Mouse (Mus musculus) hindbrain, postnatal 0 days (tissue): ENCODE measurements around the gene Sorbs2. TPM values are rescaled to one million over a fixed set of nuclear protein-coding genes. Genes with fewer than 3 reads are reported as not detected.

Experiments used
- ATAC-seq: fragments of 200-750 bp; cut with Nextera tagmentation; 2 replicates; pipeline ENCODE4 v1.8.0; 2017; ENCODE audit warnings: mild to moderate bottlenecking, moderate TSS enrichment, moderate library complexity
- DNase-seq: peaks from one replicate; pipeline ENCODE4 v3.0.0-alpha.2; 2015; ENCODE audit warnings: low spot score
- H3K27ac ChIP-seq: fragments of 300-500 bp; sonication (generic); 2 replicates; pipeline ENCODE4 v1.5.1; 2014; ENCODE audit warnings: mild to moderate bottlenecking
- H3K27me3 ChIP-seq: fragments of 300-500 bp; sonication (generic); 2 replicates; pipeline ENCODE4 v1.6.1; 2014; ENCODE audit warnings: low read length, mixed read lengths; ENCODE audit not compliant: insufficient read depth
- H3K36me3 ChIP-seq: fragments of 300-500 bp; sonication (generic); 2 replicates; pipeline ENCODE4 v1.6.1; 2014; ENCODE audit warnings: low read length, mixed read lengths; ENCODE audit not compliant: insufficient read depth
- H3K4me1 ChIP-seq: fragments of 300-500 bp; sonication (generic); 2 replicates; pipeline ENCODE4 v1.6.1; 2014; ENCODE audit warnings: antibody characterized with exemption, low read length, mixed read lengths; ENCODE audit not compliant: insufficient read depth
- H3K4me2 ChIP-seq: fragments of 300-500 bp; sonication (generic); 2 replicates; pipeline ENCODE4 v1.6.1; 2014; ENCODE audit warnings: low read depth, mild to moderate bottlenecking, low read length, moderate library complexity, mixed read lengths
- H3K4me3 ChIP-seq: fragments of 300-500 bp; sonication (generic); 2 replicates; pipeline ENCODE4 v1.5.1; 2014; ENCODE audit warnings: low read length
- H3K9ac ChIP-seq: fragments of 300-500 bp; sonication (generic); replicated peaks from 2 replicates; pipeline ENCODE4 v1.6.1; 2014; ENCODE audit warnings: mild to moderate bottlenecking, low read length, moderate library complexity, mixed read lengths
- H3K9me3 ChIP-seq: fragments of 300-500 bp; sonication (generic); 2 replicates; pipeline ENCODE4 v1.6.1; 2016; ENCODE audit warnings: low read length, mixed read lengths
- CTCF ChIP-seq: IDR thresholded peaks from 2 replicates; pipeline ENCODE4 v1.5.1; 2016; ENCODE audit warnings: antibody characterized with exemption, control low read depth, low read depth
- WGBS: fragments of 180-500 bp; shearing (Covaris S2); extraction: QIAGEN DNeasy Blood & Tissue Kit; methylation state at CpG from one replicate; pipeline ENCODE4 v1.1.7; 2014; 5-methylcytosine and 5-hydroxymethylcytosine counted together
- polyA plus RNA-seq: library from polyadenylated mRNA; unstranded; fragments of >200 nt; fragmentation: Nextera tagmentation; extraction: Ambion mirVana; gene quantifications from 2 replicates; pipeline ENCODE4 v1.2.1, GENCODE M21; 2015
- total RNA-seq: library from RNA; depleted of rRNA; stranded (reverse); fragments of >200 nt; gene quantifications from 2 replicates; pipeline ENCODE4 v1.2.3, GENCODE M21; 2014

Gene Sorbs2
- total and polyA plus RNA-seq, 2 experiments from 2014 or later, result 37.8 to 65.6 TPM

- TF ChIP-seq CTCF, result no peak
- WGBS, result 70% methylated on average over 2 of the region's 2 CpGs
Observed at GRCm38 (mm10) chr8:45644651-45645050, 137.1 kb downstream of the Sorbs2 start.

GRCm38 (mm10) chr8:45649063-45649462 lies 141.5 kb downstream of the Sorbs2 start:
- TF ChIP-seq CTCF, result no peak
- WGBS, result 87% methylated on average over 7 of the region's 7 CpGs
- Histone ChIP-seq H3K9ac (no peak overlapping the region), H3K27ac (no peak overlapping the region), H3K9me3 (no peaks in the 10 kb centered on the region), H3K4me3 (no peak overlapping the region), H3K4me1 (no peaks in the 10 kb centered on the region), H3K4me2 (no peak overlapping the region), H3K36me3 (no peaks in the 10 kb centered on the region; the same call in 1 of the 2 replicates), H3K27me3 (no peaks in the 10 kb centered on the region)
- DNase-seq, result no peak
- no peak for ATAC-seq

More at GRCm38 (mm10) chr8:45644651-45645050, 137.1 kb downstream of the Sorbs2 start:
- Histone ChIP-seq H3K4me3 (no peak overlapping the region), H3K9ac (no peak overlapping the region), H3K4me2 (no peak overlapping the region), H3K27me3 (no peaks in the 10 kb centered on the region), H3K9me3 (no peaks in the 10 kb centered on the region), H3K27ac (no peak overlapping the region), H3K36me3 (no peaks in the 10 kb centered on the region), H3K4me1 (no peaks in the 10 kb centered on the region)
- DNase-seq (no peak), ATAC-seq (no peak)

- TF ChIP-seq CTCF, result no peak
- Histone ChIP-seq H3K9ac (no peak overlapping the region), H3K4me2 (no peak overlapping the region), H3K27me3 (no peaks in the 10 kb centered on the region), H3K36me3 (no peaks in the 10 kb centered on the region; the same call in 1 of the 2 replicates), H3K9me3 (no peaks in the 10 kb centered on the region), H3K27ac (no peak overlapping the region), H3K4me3 (no peak overlapping the region), H3K4me1 (no peaks in the 10 kb centered on the region)
- ATAC-seq (no peak), DNase-seq (no peak)
- 81% methylated on average over 5 of the region's 5 CpGs for whole genome bisulfite sequencing
Observed at GRCm38 (mm10) chr8:45649966-45650365, 142.4 kb downstream of the Sorbs2 start.

GRCm38 (mm10) chr8:45658021-45658420 lies 150.4 kb downstream of the Sorbs2 start:
- no peak for ATAC-seq
- no peak overlapping the region for H3K4me2 ChIP-seq
- H3K4me1 ChIP-seq, result 0 out of 2 replicates have a peak, but pooled peaks cover 5% of the 10 kb centered on the region
- no peak overlapping the region for H3K4me3 ChIP-seq
- H3K27ac ChIP-seq, result no peak overlapping the region
- TF ChIP-seq CTCF, result no peak
- WGBS, result 71% methylated on average over 3 of the region's 3 CpGs
- no peak for DNase-seq
- H3K9ac ChIP-seq, result no peak overlapping the region
- H3K9me3 ChIP-seq, result no peaks in the 10 kb centered on the region
- H3K27me3 ChIP-seq, result no peaks in the 10 kb centered on the region
- H3K36me3 ChIP-seq, result peaks cover 5% of the 10 kb centered on the region; the same call in 1 of the 2 replicates

- Histone ChIP-seq H3K4me3 (peak overlapping the region; percentile 4; the same call in 1 of the 2 replicates), H3K27ac (peak overlapping the region; percentile 26; the same call in 1 of the 2 replicates), H3K4me1 (0 out of 2 replicates have a peak, but pooled peaks cover 5% of the 10 kb centered on the region), H3K27me3 (no peaks in the 10 kb centered on the region), H3K9ac (0 out of 2 replicates have a peak overlapping the region, but pooled peaks have one; percentile 13), H3K4me2 (peak overlapping the region; percentile 25), H3K36me3 (peaks cover 5% of the 10 kb centered on the region; the same call in 1 of the 2 replicates), H3K9me3 (no peaks in the 10 kb centered on the region)
- TF ChIP-seq CTCF, result no peak
- 42% methylated on average over 18 of the region's 18 CpGs for WGBS
- DNase-seq (peak; percentile 47), ATAC-seq (0 out of 2 replicates have a peak, but pooled peaks have one; percentile 66)
Observed at GRCm38 (mm10) chr8:45658458-45659325, 151.1 kb downstream of the Sorbs2 start.

- TF ChIP-seq CTCF, result no peak
- H3K4me1 ChIP-seq, result 0 out of 2 replicates have a peak, but pooled peaks cover 5% of the 10 kb centered on the region
- ATAC-seq (no peak), DNase-seq (no peak)
- no peaks in the 10 kb centered on the region for H3K9me3 ChIP-seq
- H3K9ac ChIP-seq, result no peak overlapping the region
- 89% methylated on average over 4 of the region's 4 CpGs for WGBS
- no peak overlapping the region for H3K27ac ChIP-seq
- H3K27me3 ChIP-seq, result no peaks in the 10 kb centered on the region
- no peak overlapping the region for H3K4me3 ChIP-seq
- 0 out of 2 replicates have a peak overlapping the region, but pooled peaks have one; percentile 25 for H3K4me2 ChIP-seq
- 0 out of 2 replicates have a peak, but pooled peaks cover 5% of the 10 kb centered on the region for H3K36me3 ChIP-seq
Observed at GRCm38 (mm10) chr8:45659473-45659872, 151.9 kb downstream of the Sorbs2 start.
